Mouse (Mus musculus): ENCODE results near the gene Pbx1.

The Pbx1 gene

GRCm38 (mm10) chr1:168383832-168384593 is 48.1 kb downstream of the Pbx1 start:
- DNase-seq (ENCODE audit: low spot score), result no peak

- no peak for DNase-seq (ENCODE audit: low spot score)
Observed at GRCm38 (mm10) chr1:168382823-168383157, 49.3 kb downstream of the Pbx1 start.

- DNase-seq (ENCODE audit: low spot score), result no peak
Observed at GRCm38 (mm10) chr1:168382106-168382822, 49.8 kb downstream of the Pbx1 start.

GRCm38 (mm10) chr1:168381451-168381850 is 50.6 kb downstream of the Pbx1 start:
- no peak for DNase-seq (ENCODE audit: low spot score)

GRCm38 (mm10) chr1:168380241-168380770 is 51.8 kb downstream of the Pbx1 start:
- no peak for DNase-seq (ENCODE audit: low spot score)

GRCm38 (mm10) chr1:168377650-168378049 is 54.4 kb downstream of the Pbx1 start:
- no peak for DNase-seq (ENCODE audit: low spot score)

GRCm38 (mm10) chr1:168376330-168376729 is 55.7 kb downstream of the Pbx1 start:
- no peak for DNase-seq (ENCODE audit: low spot score)

GRCm38 (mm10) chr1:168374953-168375600 is 57.0 kb downstream of the Pbx1 start:
- DNase-seq (ENCODE audit: low spot score), result no peak

GRCm38 (mm10) chr1:168372089-168372488 is 60.0 kb downstream of the Pbx1 start:
- DNase-seq (ENCODE audit: low spot score), result no peak

GRCm38 (mm10) chr1:168370966-168371365 is 61.1 kb downstream of the Pbx1 start:
- no peak for DNase-seq (ENCODE audit: low spot score)

- no peak for DNase-seq (ENCODE audit: low spot score)
Observed at GRCm38 (mm10) chr1:168366261-168366660, 65.8 kb downstream of the Pbx1 start.

GRCm38 (mm10) chr1:168364325-168364724 is 67.7 kb downstream of the Pbx1 start:
- no peak for DNase-seq (ENCODE audit: low spot score)

GRCm38 (mm10) chr1:168363053-168363452 is 69.0 kb downstream of the Pbx1 start:
- no peak for DNase-seq (ENCODE audit: low spot score)

GRCm38 (mm10) chr1:168362464-168362863 is 69.6 kb downstream of the Pbx1 start:
- no peak for DNase-seq (ENCODE audit: low spot score)

- no peak for DNase-seq (ENCODE audit: low spot score)
Observed at GRCm38 (mm10) chr1:168357680-168358611, 74.1 kb downstream of the Pbx1 start.

- no peak for DNase-seq (ENCODE audit: low spot score)
Observed at GRCm38 (mm10) chr1:168356970-168357441, 75.1 kb downstream of the Pbx1 start.

GRCm38 (mm10) chr1:168355985-168356556 is 76.0 kb downstream of the Pbx1 start:
- no peak for DNase-seq (ENCODE audit: low spot score)

- DNase-seq (ENCODE audit: low spot score), result no peak
Observed at GRCm38 (mm10) chr1:168354934-168355333, 77.1 kb downstream of the Pbx1 start.

- DNase-seq (ENCODE audit: low spot score), result no peak
Observed at GRCm38 (mm10) chr1:168348036-168348784, 83.9 kb downstream of the Pbx1 start.

- no peak for DNase-seq (ENCODE audit: low spot score)
Observed at GRCm38 (mm10) chr1:168344918-168345317, 87.2 kb downstream of the Pbx1 start.
